Mouse (Mus musculus): Measurements from ENCODE around the gene Minos1. TPM values are rescaled to one million over a fixed set of nuclear protein-coding genes. Genes with fewer than 3 reads are reported as not detected.

Minos1 gene
- polyA plus RNA-seq, 1 experiment from 2014 or later: 580 TPM

- no peaks in the 10 kb centered on the region for H3K9me3 ChIP-seq (ENCODE audit: control insufficient read depth, low read length)
- H3K36me3 ChIP-seq (ENCODE audit: control insufficient read depth, insufficient read depth, low read length): 0 out of 2 replicates have a peak, but pooled peaks cover 3% of the 10 kb centered on the region
- no peak overlapping the region for H3K27ac ChIP-seq (ENCODE audit: low read depth)
- ATAC-seq (replicated peaks; ENCODE audit: low FRiP score, low TSS enrichment, low read depth) (no peak), DNase-seq (ENCODE audit: low spot score) (no peak)
- 0 out of 2 replicates have a peak, but pooled peaks cover 15% of the 10 kb centered on the region for H3K27me3 ChIP-seq (replicated peaks; ENCODE audit: control insufficient read depth, insufficient read depth, low read length)
- H3K9ac ChIP-seq (ENCODE audit: low read length): no peak overlapping the region
- H3K4me3 ChIP-seq (ENCODE audit: low read depth, low read length): no peak overlapping the region
- H3K4me1 ChIP-seq (replicated peaks; ENCODE audit: control insufficient read depth, insufficient read depth, low read length): peaks cover 27% of the 10 kb centered on the region
- H3K4me2 ChIP-seq (ENCODE audit: low read length): no peak overlapping the region
- WGBS: 73% methylated on average over 4 of the region's 4 CpGs
Measured at GRCm38 (mm10) chr4:139086984-139087383, 43.9 kb downstream of the Minos1 start.

DNA sequence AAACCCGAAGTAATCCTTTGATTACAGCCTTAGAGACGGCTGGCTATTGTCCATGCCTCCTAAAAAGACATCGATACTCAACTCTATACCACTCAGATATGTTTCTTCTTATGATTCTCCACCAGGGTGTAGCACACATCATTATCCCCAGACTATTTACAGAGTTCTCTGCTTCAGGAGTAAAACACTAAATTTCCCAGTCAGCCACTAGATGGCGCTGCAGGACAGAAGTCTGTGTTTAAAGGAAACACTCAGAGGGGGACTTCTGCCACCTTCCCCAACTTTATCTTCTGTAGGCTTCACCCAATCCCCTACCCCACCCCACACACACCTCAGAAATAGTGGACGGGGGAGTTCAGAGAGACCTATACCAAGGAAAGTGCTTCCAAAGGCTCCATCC lies 44.9 kb downstream of the Minos1 start:
- H3K36me3 ChIP-seq (ENCODE audit: control insufficient read depth, insufficient read depth, low read length): 0 out of 2 replicates have a peak, but pooled peaks cover 3% of the 10 kb centered on the region
- peak; percentile 28; the same call in 1 of the 2 replicates for ATAC-seq (replicated peaks; ENCODE audit: low FRiP score, low TSS enrichment, low read depth)
- WGBS: 25% methylated on average over 5 of the region's 5 CpGs
- no peak overlapping the region for H3K9ac ChIP-seq (ENCODE audit: low read length)
- 0 out of 2 replicates have a peak, but pooled peaks cover 7% of the 10 kb centered on the region for H3K27me3 ChIP-seq (replicated peaks; ENCODE audit: control insufficient read depth, insufficient read depth, low read length)
- no peak overlapping the region for H3K4me3 ChIP-seq (ENCODE audit: low read depth, low read length)
- H3K9me3 ChIP-seq (ENCODE audit: control insufficient read depth, low read length): no peaks in the 10 kb centered on the region
- H3K4me1 ChIP-seq (replicated peaks; ENCODE audit: control insufficient read depth, insufficient read depth, low read length): peaks cover 20% of the 10 kb centered on the region
- peak; percentile 94 for DNase-seq (ENCODE audit: low spot score)
- H3K27ac ChIP-seq (ENCODE audit: low read depth): no peak overlapping the region
- H3K4me2 ChIP-seq (ENCODE audit: low read length): no peak overlapping the region

DNA sequence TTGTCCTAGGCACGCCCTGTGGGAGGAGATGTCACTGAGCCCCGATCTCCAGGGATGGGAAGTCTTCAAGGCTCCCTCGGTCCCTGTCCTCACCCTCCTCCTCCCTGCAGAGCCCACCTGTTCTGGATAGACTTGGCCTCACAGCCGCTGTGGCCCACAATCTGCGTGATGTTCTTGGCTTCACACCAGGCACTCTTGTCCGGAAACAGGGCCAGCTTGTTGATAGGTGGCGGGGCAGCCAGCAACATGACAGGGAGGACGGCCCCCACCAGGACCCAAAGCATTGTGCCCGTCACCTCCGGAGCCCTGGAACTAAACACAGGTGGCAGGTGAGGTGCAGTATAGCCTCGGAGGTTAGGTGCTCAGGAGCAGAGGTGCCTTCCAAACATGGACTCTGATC lies 45.6 kb downstream of the Minos1 start:
- no peaks in the 10 kb centered on the region for H3K9me3 ChIP-seq (ENCODE audit: control insufficient read depth, low read length)
- H3K9ac ChIP-seq (ENCODE audit: low read length): no peak overlapping the region
- no peak overlapping the region for H3K27ac ChIP-seq (ENCODE audit: low read depth)
- DNase-seq (ENCODE audit: low spot score) (no peak), ATAC-seq (replicated peaks; ENCODE audit: low FRiP score, low TSS enrichment, low read depth) (no peak)
- peaks cover 17% of the 10 kb centered on the region for H3K4me1 ChIP-seq (replicated peaks; ENCODE audit: control insufficient read depth, insufficient read depth, low read length)
- H3K4me3 ChIP-seq (ENCODE audit: low read depth, low read length): no peak overlapping the region
- H3K36me3 ChIP-seq (ENCODE audit: control insufficient read depth, insufficient read depth, low read length): no peaks in the 10 kb centered on the region
- H3K4me2 ChIP-seq (ENCODE audit: low read length): no peak overlapping the region
- 0 out of 2 replicates have a peak, but pooled peaks cover 2% of the 10 kb centered on the region for H3K27me3 ChIP-seq (replicated peaks; ENCODE audit: control insufficient read depth, insufficient read depth, low read length)
- WGBS: 70% methylated on average over 11 of the region's 11 CpGs

DNA sequence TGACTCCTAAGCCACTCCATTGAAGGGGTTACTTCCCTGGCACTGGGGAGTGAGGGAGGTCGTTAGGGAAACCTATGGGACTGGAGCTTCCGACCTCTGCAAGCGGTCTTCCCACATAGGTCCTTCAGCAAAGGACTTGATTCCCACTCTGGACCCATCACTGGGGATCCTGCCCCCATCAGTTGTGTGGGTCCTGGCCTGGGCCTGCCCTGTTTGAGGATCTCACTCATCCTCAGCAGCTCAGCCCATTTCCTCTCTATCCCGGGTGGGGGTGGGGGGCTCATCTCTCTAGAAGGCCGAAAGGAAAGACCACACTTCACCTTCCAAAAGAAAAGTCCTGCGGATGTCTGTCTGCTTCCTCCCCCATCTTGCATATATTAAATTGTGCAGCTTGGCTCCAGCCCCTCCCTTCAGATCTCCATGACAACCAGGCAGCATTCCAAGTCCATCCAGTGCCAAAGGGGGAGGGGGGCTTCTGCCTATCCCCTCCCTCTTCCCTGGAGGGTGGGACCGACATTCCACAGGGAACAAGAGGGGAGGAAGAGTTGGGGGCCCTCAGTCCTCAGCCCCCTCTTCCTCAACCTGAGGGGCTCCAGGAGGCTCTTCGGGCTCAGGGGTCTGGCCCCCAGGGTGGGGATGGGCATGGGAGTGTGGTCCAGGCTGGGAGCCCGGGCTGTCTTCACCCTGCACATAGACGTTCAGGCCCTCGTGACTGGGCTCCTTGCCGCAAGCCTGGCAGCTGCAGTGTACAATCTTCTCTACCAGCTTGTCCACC lies 47.9 kb downstream of the Minos1 start:
- no peaks in the 10 kb centered on the region for H3K9me3 ChIP-seq (ENCODE audit: control insufficient read depth, low read length)
- ATAC-seq (replicated peaks; ENCODE audit: low FRiP score, low TSS enrichment, low read depth): peak; percentile 41
- H3K4me2 ChIP-seq (ENCODE audit: low read length): peak overlapping the region; percentile 31
- no peaks in the 10 kb centered on the region for H3K27me3 ChIP-seq (replicated peaks; ENCODE audit: control insufficient read depth, insufficient read depth, low read length)
- H3K36me3 ChIP-seq (ENCODE audit: control insufficient read depth, insufficient read depth, low read length): no peaks in the 10 kb centered on the region
- no peak overlapping the region for H3K4me3 ChIP-seq (ENCODE audit: low read depth, low read length)
- DNase-seq (ENCODE audit: low spot score): peak; percentile 88
- peak overlapping the region; percentile 6; the same call in 1 of the 2 replicates for H3K27ac ChIP-seq (ENCODE audit: low read depth)
- peaks cover 17% of the 10 kb centered on the region for H3K4me1 ChIP-seq (replicated peaks; ENCODE audit: control insufficient read depth, insufficient read depth, low read length)
- WGBS: 26% methylated on average over 11 of the region's 12 CpGs
- no peak overlapping the region for H3K9ac ChIP-seq (ENCODE audit: low read length)

DNA sequence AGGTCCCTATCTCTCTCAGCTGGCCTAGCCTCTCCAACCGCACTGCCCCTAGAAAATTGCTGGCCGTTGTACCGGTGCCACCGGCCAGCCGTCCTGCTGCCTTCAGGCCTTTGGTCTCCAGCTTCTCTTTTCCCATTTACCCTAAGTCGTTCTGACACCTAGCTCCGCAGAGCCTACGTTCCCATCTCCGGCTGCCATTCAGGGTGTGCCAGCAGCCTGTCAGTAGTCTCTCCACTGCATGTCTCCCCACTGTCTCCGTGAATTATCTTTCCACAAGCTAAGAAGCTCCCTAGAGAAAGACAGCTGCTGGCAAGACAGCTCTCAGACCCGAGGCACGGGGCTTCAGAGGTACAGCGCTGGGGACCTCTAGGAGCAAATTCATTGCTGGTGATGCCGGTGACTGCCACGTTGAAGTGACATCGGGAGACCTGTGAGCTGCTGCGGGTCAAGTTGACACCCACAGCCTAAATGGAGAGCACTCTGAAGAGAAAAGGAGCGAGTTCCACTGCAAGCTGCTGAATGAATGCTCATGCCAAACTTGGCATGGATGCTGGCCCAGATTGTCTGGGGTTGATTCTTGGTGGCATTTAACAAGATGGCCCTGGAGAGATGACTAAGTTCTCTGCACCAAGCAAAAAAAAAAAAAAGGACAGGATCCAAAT lies 49.5 kb downstream of the Minos1 start:
- Histone ChIP-seq H3K9me3 (ENCODE audit: control insufficient read depth, low read length) (no peaks in the 10 kb centered on the region), H3K4me3 (ENCODE audit: low read depth, low read length) (no peak overlapping the region), H3K4me2 (ENCODE audit: low read length) (no peak overlapping the region), H3K27me3 (replicated peaks; ENCODE audit: control insufficient read depth, insufficient read depth, low read length) (peaks cover 6% of the 10 kb centered on the region), H3K27ac (ENCODE audit: low read depth) (no peak overlapping the region), H3K4me1 (replicated peaks; ENCODE audit: control insufficient read depth, insufficient read depth, low read length) (peaks cover 17% of the 10 kb centered on the region), H3K36me3 (ENCODE audit: control insufficient read depth, insufficient read depth, low read length) (no peaks in the 10 kb centered on the region), H3K9ac (ENCODE audit: low read length) (no peak overlapping the region)
- ATAC-seq (replicated peaks; ENCODE audit: low FRiP score, low TSS enrichment, low read depth) (no peak), DNase-seq (ENCODE audit: low spot score) (no peak)
- WGBS: 78% methylated on average over 18 of the region's 18 CpGs

DNA sequence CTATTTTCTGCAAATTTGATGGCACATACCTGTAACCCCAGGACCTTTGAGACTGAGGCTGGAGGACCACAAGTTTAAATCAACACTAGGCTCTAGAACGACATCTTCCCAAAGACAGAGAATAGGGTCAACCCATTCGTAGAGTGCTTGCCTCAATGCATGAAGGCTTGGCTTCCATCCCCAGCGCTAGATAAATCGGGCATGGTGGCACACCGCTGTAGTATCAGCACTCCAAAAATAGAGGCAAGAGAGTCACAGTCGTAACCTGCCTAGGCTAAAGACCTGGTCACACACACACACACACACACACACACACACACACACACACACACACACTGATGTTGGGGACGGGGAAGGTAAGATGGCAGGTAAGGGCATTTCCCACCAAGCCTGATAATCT lies 50.7 kb downstream of the Minos1 start:
- Histone ChIP-seq H3K4me2 (ENCODE audit: low read length) (no peak overlapping the region), H3K4me1 (replicated peaks; ENCODE audit: control insufficient read depth, insufficient read depth, low read length) (peaks cover 14% of the 10 kb centered on the region), H3K9ac (ENCODE audit: low read length) (no peak overlapping the region), H3K36me3 (ENCODE audit: control insufficient read depth, insufficient read depth, low read length) (no peaks in the 10 kb centered on the region), H3K9me3 (ENCODE audit: control insufficient read depth, low read length) (no peaks in the 10 kb centered on the region), H3K27me3 (replicated peaks; ENCODE audit: control insufficient read depth, insufficient read depth, low read length) (peaks cover 17% of the 10 kb centered on the region), H3K27ac (ENCODE audit: low read depth) (no peak overlapping the region), H3K4me3 (ENCODE audit: low read depth, low read length) (no peak overlapping the region)
- DNase-seq (ENCODE audit: low spot score) (no peak), ATAC-seq (replicated peaks; ENCODE audit: low FRiP score, low TSS enrichment, low read depth) (no peak)
- 97% methylated on average over 7 of the region's 7 CpGs for WGBS

DNA sequence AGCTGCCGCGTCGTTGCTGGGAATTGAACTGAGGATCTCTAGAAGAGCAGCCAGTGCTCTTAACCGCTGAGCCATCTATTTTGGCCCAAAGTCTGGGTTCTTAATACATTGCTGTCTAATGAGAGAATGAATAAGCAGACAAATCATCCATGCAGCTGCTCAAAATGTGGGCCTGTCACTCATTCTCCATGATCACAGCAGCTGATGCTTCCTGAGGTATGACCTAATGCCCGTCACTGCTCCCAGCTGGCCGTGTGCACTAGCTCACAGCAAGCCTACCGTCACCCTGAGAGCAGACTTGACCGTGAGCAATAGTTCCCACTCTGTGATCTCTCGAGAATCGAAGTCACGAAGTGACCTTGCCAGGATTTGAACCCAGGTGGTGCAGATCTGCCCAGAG lies 51.5 kb downstream of the Minos1 start:
- no peaks in the 10 kb centered on the region for H3K9me3 ChIP-seq (ENCODE audit: control insufficient read depth, low read length)
- WGBS: 81% methylated on average over 11 of the region's 11 CpGs
- no peak for DNase-seq (ENCODE audit: low spot score)
- H3K4me2 ChIP-seq (ENCODE audit: low read length): no peak overlapping the region
- H3K4me1 ChIP-seq (replicated peaks; ENCODE audit: control insufficient read depth, insufficient read depth, low read length): peaks cover 17% of the 10 kb centered on the region
- no peak overlapping the region for H3K4me3 ChIP-seq (ENCODE audit: low read depth, low read length)
- ATAC-seq (replicated peaks; ENCODE audit: low FRiP score, low TSS enrichment, low read depth): no peak
- H3K27ac ChIP-seq (ENCODE audit: low read depth): no peak overlapping the region
- no peak overlapping the region for H3K9ac ChIP-seq (ENCODE audit: low read length)
- no peaks in the 10 kb centered on the region for H3K36me3 ChIP-seq (ENCODE audit: control insufficient read depth, insufficient read depth, low read length)
- peaks cover 26% of the 10 kb centered on the region for H3K27me3 ChIP-seq (replicated peaks; ENCODE audit: control insufficient read depth, insufficient read depth, low read length)

- no peak for ATAC-seq (replicated peaks; ENCODE audit: low FRiP score, low TSS enrichment, low read depth)
- Histone ChIP-seq H3K27me3 (replicated peaks; ENCODE audit: control insufficient read depth, insufficient read depth, low read length) (peaks cover 33% of the 10 kb centered on the region), H3K4me1 (replicated peaks; ENCODE audit: control insufficient read depth, insufficient read depth, low read length) (peaks cover 17% of the 10 kb centered on the region), H3K4me2 (ENCODE audit: low read length) (no peak overlapping the region), H3K4me3 (ENCODE audit: low read depth, low read length) (no peak overlapping the region), H3K36me3 (ENCODE audit: control insufficient read depth, insufficient read depth, low read length) (no peaks in the 10 kb centered on the region), H3K9ac (ENCODE audit: low read length) (no peak overlapping the region), H3K9me3 (ENCODE audit: control insufficient read depth, low read length) (no peaks in the 10 kb centered on the region), H3K27ac (ENCODE audit: low read depth) (no peak overlapping the region)
- 16% methylated on average over 4 of the region's 4 CpGs for WGBS
- no peak for DNase-seq (ENCODE audit: low spot score)
Measured at GRCm38 (mm10) chr4:139078726-139079125, 52.2 kb downstream of the Minos1 start.
